Mouse (Mus musculus): ENCODE data around the gene Rabepk.
"Not testable (repeated sequence)": the region's sequence is repeated elsewhere in the genome, so short reads cannot be mapped to it uniquely, and the experiment has no call there.

Gene Rabepk

GRCm38 (mm10) chr2:34762174-34762573 lies 37.5 kb downstream of the Rabepk start:
- DNase-seq = no peak

GRCm38 (mm10) chr2:34761272-34761671 lies 38.4 kb downstream of the Rabepk start:
- DNase-seq = not testable (repeated sequence)

- DNase-seq = no peak
Observed at GRCm38 (mm10) chr2:34757341-34757740, 42.4 kb downstream of the Rabepk start.

- peak; percentile 45 to 54 for DNase-seq
Observed at GRCm38 (mm10) chr2:34754551-34755358, 45.0 kb downstream of the Rabepk start, which contains the start of gene Gapvd1. Gene Gapvd1 (minus strand): TSS chr2:34755232.

GRCm38 (mm10) chr2:34753811-34754550 lies 45.7 kb downstream of the Rabepk start:
- DNase-seq = peak; percentile 88 to 96

GRCm38 (mm10) chr2:34750245-34750644 lies 49.5 kb downstream of the Rabepk start:
- DNase-seq = no peak

- DNase-seq = no peak
Observed at GRCm38 (mm10) chr2:34748479-34748878, 51.2 kb downstream of the Rabepk start.

- no peak for DNase-seq
Observed at GRCm38 (mm10) chr2:34745673-34746072, 54.0 kb downstream of the Rabepk start.

- DNase-seq = no peak
Observed at GRCm38 (mm10) chr2:34744476-34744875, 55.2 kb downstream of the Rabepk start.

GRCm38 (mm10) chr2:34742675-34743074 lies 57.0 kb downstream of the Rabepk start:
- DNase-seq = no peak

GRCm38 (mm10) chr2:34741390-34742159 lies 58.1 kb downstream of the Rabepk start:
- no peak for DNase-seq

GRCm38 (mm10) chr2:34739684-34740391 lies 59.9 kb downstream of the Rabepk start:
- no peak for DNase-seq

- DNase-seq = peak; percentile 3 to 32
Observed at GRCm38 (mm10) chr2:34737911-34738310, 61.8 kb downstream of the Rabepk start.

- DNase-seq = no peak
Observed at GRCm38 (mm10) chr2:34736626-34737025, 63.1 kb downstream of the Rabepk start.

All from kidney, postnatal 25 days (tissue).